Mouse (Mus musculus) erythroblast, embryonic 14.5 days (primary cell): ENCODE measurements around the gene Vrk1. TPM values are rescaled to one million over a fixed set of nuclear protein-coding genes. Genes with fewer than 3 reads are reported as not detected.

Source experiments
- H3K27me3 ChIP-seq: 2 replicates; pipeline ENCODE4 v1.6.1; 2012; ENCODE audit warnings: inconsistent platforms; ENCODE audit not compliant: control insufficient read depth
- H3K36me3 ChIP-seq: 2 replicates; pipeline ENCODE4 v1.6.1; 2012; ENCODE audit warnings: mild to moderate bottlenecking, inconsistent platforms; ENCODE audit not compliant: control insufficient read depth
- H3K4me1 ChIP-seq: 2 replicates; pipeline ENCODE4 v1.6.1; 2012; ENCODE audit warnings: inconsistent platforms; ENCODE audit not compliant: control insufficient read depth
- H3K4me3 ChIP-seq: replicated peaks from 2 replicates; pipeline ENCODE3; 2012; ENCODE audit warnings: moderate library complexity, mild to moderate bottlenecking, inconsistent platforms
- H3K9me3 ChIP-seq: 2 replicates; pipeline ENCODE4 v1.6.1; 2012; ENCODE audit warnings: low read length, inconsistent platforms, mixed read lengths; ENCODE audit not compliant: control insufficient read depth
- GATA1 ChIP-seq: IDR thresholded peaks from 2 replicates; pipeline ENCODE4 v1.6.1; 2012; ENCODE audit warnings: low read length, inconsistent platforms, mixed read lengths
- TAL1 ChIP-seq: IDR thresholded peaks from 3 replicates; pipeline ENCODE4 v1.6.1; 2012; ENCODE audit warnings: low read length, inconsistent platforms, mixed read lengths
- polyA plus RNA-seq: library from polyadenylated mRNA; stranded (reverse); fragments of >175 nt; gene quantifications from 2 replicates; pipeline ENCODE4 v1.2.3, GENCODE M21; 2012

The Vrk1 gene
- polyA plus RNA-seq, 1 experiment: 6.7 TPM

DNA sequence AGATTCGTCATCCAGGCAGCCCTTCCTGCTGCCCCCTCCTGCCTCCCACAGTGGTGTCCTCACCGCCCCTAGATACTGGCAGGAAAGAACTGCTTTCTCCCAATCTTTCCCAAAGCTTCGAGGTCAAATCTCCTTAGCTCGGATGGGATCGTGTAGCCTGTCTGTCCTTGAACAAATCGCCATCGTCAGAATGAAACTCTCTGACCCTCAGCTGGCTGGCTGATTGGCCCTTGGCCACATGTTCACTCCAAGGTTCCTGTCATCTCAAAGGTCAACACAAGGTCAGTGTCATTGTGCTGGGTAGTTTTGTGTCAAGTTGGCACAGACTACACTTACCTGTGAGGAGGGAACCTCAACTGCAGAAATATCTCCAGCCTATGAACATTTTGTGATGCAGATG, 16.7 kb upstream of the Vrk1 start:
- peaks cover 38% of the 10 kb centered on the region for H3K4me1 ChIP-seq
- TF ChIP-seq TAL1 (no peak), GATA1 (no peak)
- H3K4me3 ChIP-seq: no peak overlapping the region
- peaks cover 19% of the 10 kb centered on the region for H3K27me3 ChIP-seq
- no peaks in the 10 kb centered on the region for H3K36me3 ChIP-seq
- H3K9me3 ChIP-seq: no peaks in the 10 kb centered on the region; the same call in 1 of the 2 replicates

DNA sequence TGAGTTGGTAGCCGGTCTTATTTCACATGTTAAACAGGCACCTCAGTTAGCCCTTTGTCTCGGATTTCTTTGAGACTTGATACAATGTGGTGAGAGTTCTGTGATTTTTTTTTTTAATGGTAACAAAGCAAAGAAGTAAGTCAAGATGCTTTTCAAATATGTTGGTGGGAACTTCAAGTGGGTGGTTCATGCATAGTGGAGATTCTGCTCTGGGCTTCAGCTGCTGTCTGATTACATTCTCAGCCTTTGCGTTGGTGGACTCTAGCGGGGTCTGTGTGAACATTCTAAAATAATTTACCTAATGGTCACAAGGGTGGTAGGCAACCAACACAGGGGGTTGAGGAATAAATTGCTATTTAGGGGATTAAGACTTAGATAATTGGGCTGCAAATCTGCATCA, 14.1 kb upstream of the Vrk1 start:
- Histone ChIP-seq H3K4me1 (peaks cover 17% of the 10 kb centered on the region), H3K9me3 (no peaks in the 10 kb centered on the region), H3K36me3 (no peaks in the 10 kb centered on the region), H3K4me3 (no peak overlapping the region), H3K27me3 (peaks cover 26% of the 10 kb centered on the region)
- TF ChIP-seq GATA1 (no peak), TAL1 (no peak)

DNA sequence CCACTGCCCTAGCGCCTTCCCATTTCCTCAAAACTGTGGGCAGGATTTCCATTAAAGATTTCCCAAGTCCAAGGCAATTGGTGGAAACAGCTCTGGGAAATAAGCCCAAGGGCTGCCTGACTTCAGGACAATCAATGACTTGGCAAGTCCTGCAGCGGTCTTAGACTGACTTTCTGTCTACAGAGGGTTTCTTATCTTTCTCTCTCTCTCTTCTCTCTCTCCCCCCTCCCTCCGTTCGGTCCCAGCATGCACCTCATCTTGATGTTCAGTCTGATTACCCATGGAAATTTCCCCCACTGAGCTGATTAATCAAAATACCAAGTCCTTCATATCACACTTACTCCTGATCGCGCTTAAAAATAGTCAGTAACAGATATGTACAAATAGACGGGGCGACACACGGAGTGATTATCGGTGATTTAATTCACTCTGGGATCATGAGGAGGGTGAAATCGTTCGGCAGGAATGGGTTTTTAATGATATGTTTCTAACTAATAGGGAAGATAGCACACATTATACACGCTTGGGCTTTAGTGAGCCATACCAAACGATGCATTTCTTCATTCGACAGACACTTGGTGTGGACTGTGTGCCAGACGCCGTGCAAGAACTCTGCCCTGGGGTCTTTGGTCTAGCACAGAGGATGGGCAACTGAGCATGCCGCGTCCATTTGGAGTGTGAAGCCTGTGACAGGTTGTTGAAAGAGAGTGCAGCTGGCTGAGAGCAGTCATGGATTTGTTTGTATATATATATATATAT, 12.8 kb upstream of the Vrk1 start:
- Histone ChIP-seq H3K36me3 (no peaks in the 10 kb centered on the region), H3K4me1 (peaks cover 18% of the 10 kb centered on the region), H3K27me3 (peaks cover 24% of the 10 kb centered on the region), H3K9me3 (no peaks in the 10 kb centered on the region), H3K4me3 (no peak overlapping the region)
- TF ChIP-seq GATA1 (no peak), TAL1 (no peak)

DNA sequence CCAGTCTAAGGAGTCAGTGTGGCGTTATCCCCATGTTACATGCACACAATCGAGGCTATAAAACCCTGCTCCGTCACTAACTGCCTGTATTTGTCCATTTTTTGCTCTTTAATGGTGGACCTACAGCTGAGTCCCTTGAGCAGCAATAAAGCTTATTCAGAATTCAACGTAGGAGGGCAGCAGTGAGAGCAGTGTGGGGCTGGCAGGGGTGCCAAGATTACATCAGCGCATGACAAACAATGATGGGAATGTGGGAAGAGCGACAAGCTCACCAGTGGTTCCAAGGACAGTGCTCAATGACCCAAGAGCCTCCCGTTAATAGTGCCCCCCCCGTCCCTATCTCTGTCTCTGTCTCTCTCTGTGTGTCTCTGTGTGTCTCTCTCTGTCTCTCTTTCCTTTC, 8.3 kb upstream of the Vrk1 start:
- H3K4me1 ChIP-seq: peaks cover 42% of the 10 kb centered on the region
- peaks cover 7% of the 10 kb centered on the region for H3K27me3 ChIP-seq
- H3K36me3 ChIP-seq: no peaks in the 10 kb centered on the region
- H3K9me3 ChIP-seq: peaks cover 2% of the 10 kb centered on the region; the same call in 1 of the 2 replicates
- no peak overlapping the region for H3K4me3 ChIP-seq
- TF ChIP-seq GATA1: no peak
- TF ChIP-seq TAL1: no peak

DNA sequence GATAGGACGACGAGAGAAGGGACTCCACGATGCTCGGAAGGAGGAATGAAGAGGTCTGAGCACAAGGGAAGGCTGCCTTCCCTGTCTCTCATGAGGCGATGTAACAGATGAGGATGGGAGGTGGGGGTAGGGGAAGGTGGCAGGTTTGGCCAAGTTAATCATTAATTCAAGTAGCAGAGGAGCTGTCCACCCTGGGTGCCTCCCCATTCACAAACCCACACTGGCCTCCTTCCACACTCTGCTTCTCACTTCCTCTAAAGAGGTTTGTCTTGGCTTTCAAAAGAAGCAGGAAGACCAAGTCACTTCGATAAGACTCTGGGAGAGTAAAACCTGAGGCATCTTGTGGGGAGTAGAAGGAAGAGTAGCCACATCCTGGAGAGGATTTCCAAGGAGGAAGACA, 5.3 kb upstream of the Vrk1 start:
- peaks cover 2% of the 10 kb centered on the region; the same call in 1 of the 2 replicates for H3K9me3 ChIP-seq
- peaks cover 6% of the 10 kb centered on the region for H3K27me3 ChIP-seq
- H3K36me3 ChIP-seq: no peaks in the 10 kb centered on the region
- peaks cover 57% of the 10 kb centered on the region for H3K4me1 ChIP-seq
- TF ChIP-seq GATA1 (no peak), TAL1 (no peak)
- no peak overlapping the region for H3K4me3 ChIP-seq

DNA sequence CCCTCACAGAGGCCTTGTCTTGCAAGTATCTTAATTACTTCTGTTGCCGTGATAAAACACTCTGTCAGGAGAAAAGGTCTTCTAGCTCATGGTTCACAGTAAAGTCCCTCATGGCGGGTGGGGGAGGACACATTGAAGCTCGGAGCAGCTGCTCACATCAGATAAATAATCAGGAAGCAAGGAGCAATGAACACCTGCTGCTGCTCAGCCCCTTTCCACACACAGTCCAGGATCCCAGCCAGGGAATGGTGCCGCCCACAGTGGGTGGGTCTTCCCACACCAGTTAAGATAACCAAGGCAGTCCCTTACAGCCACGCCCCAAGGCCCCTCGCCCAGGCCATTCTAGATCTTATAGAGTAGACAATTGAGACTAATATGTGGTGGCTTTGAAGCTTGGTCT, 3.8 kb upstream of the Vrk1 start:
- Histone ChIP-seq H3K4me3 (peak overlapping the region; percentile 2), H3K4me1 (peaks cover 61% of the 10 kb centered on the region)

DNA sequence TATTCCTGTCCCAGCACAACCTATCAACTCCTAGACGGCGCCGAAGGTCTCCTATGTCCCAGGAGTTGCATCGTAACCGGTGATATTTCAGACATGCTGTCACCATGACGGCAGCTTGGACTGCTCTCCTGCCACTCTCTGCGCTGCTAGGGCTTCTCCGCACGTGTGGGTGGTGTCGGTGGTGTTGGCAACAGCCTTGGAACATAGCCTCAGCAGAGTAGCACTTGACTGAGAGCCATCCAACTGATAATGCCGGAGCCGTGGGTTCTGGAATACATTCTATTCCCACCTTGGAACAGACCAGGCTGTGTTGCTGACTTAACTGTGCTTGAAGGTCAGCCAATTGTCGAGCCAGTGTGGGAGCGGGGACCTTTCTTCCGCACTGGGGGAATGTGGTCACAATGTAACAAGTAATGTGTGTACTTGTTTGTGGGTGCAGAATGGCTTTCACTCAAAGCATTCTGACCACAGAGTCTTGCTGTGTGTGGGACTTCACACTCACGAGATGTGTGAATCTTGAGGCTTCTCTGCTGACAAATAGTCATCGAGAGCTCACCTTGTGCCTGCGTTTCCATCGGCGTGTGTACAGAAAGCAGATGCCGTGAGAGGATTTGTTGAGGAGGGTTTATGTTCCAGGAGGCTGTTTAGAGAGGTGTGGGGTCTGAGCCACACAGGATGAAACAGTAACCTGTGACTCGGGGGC, 1.5 kb upstream of the Vrk1 start:
- TF ChIP-seq GATA1: no peak
- H3K4me3 ChIP-seq: no peak overlapping the region
- no peaks in the 10 kb centered on the region for H3K27me3 ChIP-seq
- peaks cover 18% of the 10 kb centered on the region for H3K36me3 ChIP-seq
- peaks cover 71% of the 10 kb centered on the region for H3K4me1 ChIP-seq
- H3K9me3 ChIP-seq: peaks cover 2% of the 10 kb centered on the region; the same call in 1 of the 2 replicates

More for the DNA sequence above, 3.8 kb upstream of the Vrk1 start:
- Histone ChIP-seq H3K36me3 (peaks cover under 1% of the 10 kb centered on the region; the same call in 1 of the 2 replicates), H3K9me3 (peaks cover 2% of the 10 kb centered on the region; the same call in 1 of the 2 replicates), H3K27me3 (no peaks in the 10 kb centered on the region; the same call in 1 of the 2 replicates)
- TF ChIP-seq TAL1 (peak; percentile 58), GATA1 (no peak)

DNA sequence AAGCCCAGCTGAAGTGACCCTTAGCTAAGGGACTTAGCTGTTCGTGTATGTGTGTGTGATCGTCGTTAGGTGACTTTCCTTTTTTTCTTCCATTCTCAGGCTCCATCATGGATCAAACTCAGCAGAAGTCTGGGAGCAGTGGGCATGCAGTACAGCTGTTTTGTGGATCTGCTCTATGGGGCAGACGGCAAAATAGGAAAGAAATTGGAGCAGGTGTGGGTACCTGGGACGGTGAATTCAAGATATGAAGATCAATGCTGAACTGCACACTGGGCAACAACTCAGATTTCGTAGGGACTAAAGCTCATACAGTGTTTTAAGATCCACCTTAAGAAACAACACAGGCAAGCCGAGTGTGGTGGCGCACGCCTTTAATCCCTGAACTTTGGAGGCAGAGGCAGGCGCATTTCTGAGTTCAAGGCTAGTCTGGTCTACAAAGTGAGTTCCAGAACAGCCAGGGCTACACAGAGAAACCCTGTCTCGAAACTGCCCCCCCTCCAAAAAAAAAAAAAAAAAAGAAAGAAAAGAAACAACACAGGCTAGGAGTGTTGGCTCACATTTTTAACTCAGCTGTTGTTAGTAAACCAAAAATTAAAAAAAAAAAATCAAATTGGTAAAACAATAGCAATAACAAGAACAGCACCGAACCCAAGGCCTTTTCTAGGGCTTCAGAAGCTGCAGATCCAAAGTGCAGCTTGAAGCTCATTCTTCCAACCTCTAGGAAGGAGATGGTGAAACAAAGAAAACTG, 732 bp upstream of the Vrk1 start:
- Histone ChIP-seq H3K4me1 (peaks cover 79% of the 10 kb centered on the region), H3K9me3 (peaks cover 2% of the 10 kb centered on the region; the same call in 1 of the 2 replicates), H3K36me3 (peaks cover 26% of the 10 kb centered on the region), H3K4me3 (peak overlapping the region; percentile 97), H3K27me3 (no peaks in the 10 kb centered on the region)
- TF ChIP-seq GATA1: no peak
- no peak for TF ChIP-seq TAL1

DNA sequence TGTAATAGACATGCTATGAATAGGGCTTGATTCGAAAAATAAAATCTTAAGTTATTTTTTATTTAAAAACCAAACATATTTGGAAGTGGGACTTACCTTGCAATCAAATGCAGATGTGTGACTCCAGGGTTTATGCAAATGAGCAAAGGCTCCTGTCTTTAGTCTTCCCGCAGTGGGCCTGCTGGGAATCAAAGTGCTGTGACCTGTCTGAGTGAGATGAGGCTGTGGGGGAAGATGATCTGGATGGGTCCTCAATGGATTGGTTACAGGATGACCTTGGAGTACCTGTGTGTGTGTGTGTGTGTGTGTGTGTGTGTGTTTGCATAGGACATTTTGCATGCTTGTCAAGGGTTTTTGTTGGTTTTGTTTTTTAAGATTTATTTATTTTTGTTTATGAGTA, 2.1 kb downstream of the Vrk1 start:
- TF ChIP-seq TAL1 (no peak), GATA1 (no peak)
- peaks cover 71% of the 10 kb centered on the region for H3K4me1 ChIP-seq
- H3K27me3 ChIP-seq: no peaks in the 10 kb centered on the region
- no peaks in the 10 kb centered on the region; the same call in 1 of the 2 replicates for H3K9me3 ChIP-seq
- peak overlapping the region; percentile 34 for H3K4me3 ChIP-seq
- peaks cover 49% of the 10 kb centered on the region for H3K36me3 ChIP-seq
